Mouse (Mus musculus): ENCODE measurements around the gene Gm17535. TPM values are rescaled to one million over a fixed set of nuclear protein-coding genes. Genes with fewer than 3 reads are reported as not detected.
"Not testable (repeated sequence)": the region's sequence is repeated elsewhere in the genome, so short reads cannot be mapped to it uniquely, and the experiment has no call there.

Gene Gm17535
- total RNA-seq, 2 experiments from 2014 or later, result 0.79 TPM; not detected in 1

DNA sequence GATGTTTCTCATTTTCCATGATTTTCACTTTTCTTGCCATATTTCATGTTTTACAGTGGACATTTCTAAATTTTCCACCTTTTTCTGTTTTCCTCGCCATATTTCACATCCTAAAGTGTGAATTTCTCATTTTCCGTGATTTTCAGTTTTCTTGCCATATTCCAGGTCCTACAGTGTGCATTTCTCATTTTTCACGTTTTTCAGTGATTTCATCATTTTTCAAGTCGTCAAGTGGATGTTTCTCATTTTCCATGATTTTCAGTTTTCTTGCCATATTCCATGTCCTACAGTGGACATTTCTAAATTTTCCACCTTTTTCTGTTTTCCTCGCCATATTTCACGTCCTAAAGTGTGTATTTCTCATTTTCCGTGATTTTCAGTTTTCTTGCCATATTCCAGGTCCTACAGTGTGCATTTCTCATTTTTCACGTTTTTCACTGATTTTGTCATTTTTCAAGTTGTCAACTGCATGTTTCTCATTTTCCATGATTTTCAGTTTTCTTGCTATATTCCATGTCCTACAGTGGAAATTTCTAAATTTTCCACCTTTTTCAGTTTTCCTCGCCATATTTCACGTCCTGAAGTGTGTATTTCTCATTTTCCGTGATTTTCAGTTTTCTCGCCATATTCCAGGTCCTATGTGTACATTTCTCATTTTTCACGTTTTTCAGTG is 11.0 kb upstream of the Gm17535 start, which contains the start of gene Gm10718:
Gm10718 (plus strand) TSS at position 236 of the 673 bp plus-strand sequence.
- ATAC-seq (replicated peaks; ENCODE audit: low FRiP score, low TSS enrichment, poor library complexity, severe bottlenecking), result not testable (repeated sequence)

DNA sequence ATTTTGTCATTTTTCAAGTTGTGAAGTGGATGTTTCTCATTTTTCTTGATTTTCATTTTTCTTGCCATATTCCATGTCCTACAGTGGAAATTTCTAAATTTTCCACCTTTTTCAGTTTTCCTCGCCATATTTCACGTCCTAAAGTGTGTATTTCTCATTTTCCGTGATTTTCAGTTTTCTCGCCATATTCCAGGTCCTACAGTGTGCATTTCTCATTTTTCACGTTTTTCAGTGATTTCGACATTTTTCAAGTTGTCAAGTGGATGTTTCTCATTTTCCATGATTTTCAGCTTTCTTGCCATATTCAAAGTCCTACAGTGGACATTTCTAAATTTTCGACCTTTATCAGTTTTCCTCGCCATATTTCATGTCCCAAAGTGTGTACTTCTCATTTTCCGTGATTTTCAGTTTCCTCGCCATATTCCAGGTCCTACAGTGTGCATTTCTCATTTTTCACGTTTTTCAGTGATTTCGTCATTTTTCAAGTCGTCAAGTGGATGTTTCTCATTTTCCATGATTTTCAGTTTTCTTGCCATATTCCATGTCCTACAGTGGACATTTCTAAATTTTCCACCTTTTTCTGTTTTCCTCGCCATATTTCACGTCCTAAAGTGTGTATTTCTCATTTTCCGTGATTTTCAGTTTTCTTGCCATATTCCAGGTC is 10.3 kb upstream of the Gm17535 start:
- not testable (repeated sequence) for ATAC-seq (replicated peaks; ENCODE audit: low FRiP score, low TSS enrichment, poor library complexity, severe bottlenecking)

DNA sequence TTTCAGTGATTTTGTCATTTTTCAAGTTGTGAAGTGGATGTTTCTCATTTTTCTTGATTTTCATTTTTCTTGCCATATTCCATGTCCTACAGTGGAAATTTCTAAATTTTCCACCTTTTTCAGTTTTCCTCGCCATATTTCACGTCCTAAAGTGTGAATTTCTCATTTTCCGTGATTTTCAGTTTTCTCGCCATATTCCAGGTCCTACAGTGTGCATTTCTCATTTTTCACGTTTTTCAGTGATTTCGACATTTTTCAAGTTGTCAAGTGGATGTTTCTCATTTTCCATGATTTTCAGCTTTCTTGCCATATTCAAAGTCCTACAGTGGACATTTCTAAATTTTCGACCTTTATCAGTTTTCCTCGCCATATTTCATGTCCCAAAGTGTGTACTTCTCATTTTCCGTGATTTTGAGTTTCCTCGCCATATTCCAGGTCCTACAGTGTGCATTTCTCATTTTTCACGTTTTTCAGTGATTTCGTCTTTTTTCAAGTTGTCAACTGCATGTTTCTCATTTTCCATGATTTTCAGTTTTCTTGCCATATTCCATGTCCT is 9.4 kb upstream of the Gm17535 start, which contains the start of gene Gm10717:
Gm10717 (plus strand) TSS at position 506 of the 556 bp plus-strand sequence.
- not testable (repeated sequence) for ATAC-seq (replicated peaks; ENCODE audit: low FRiP score, low TSS enrichment, poor library complexity, severe bottlenecking)

DNA sequence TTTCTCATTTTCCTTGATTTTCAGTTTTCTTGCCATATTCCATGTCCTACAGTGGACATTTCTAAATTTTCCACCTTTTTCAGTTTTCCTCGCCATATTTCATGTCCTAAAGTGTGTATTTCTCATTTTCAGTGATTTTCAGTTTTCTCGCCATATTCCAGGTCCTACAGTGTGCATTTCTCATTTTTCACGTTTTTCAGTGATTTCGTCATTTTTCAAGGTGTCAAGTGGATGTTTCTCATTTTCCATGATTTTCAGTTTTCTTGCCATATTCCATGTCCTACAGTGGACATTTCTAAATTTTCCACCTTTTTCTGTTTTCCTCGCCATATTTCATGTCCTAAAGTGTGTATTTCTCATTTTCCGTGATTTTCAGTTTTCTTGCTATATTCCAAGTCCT is 8.7 kb upstream of the Gm17535 start:
- not testable (repeated sequence) for ATAC-seq (replicated peaks; ENCODE audit: low FRiP score, low TSS enrichment, poor library complexity, severe bottlenecking)

DNA sequence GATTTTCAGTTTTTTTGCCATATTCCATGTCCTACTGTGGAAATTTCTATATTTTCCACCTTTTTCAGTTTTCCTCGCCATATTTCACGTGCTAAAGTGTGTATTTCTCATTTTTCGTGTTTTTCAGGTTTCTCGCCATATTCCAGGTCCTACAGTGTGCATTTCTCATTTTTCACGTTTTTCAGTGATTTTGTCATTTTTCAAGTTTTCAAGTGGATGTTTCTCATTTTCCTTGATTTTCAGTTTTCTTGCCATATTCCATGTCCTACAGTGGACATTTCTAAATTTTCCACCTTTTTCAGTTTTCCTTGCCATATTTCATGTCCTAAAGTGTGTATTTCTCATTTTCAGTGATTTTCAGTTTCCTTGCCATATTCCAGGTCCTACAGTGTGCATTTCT is 8.3 kb upstream of the Gm17535 start:
- ATAC-seq (replicated peaks; ENCODE audit: low FRiP score, low TSS enrichment, poor library complexity, severe bottlenecking), result not testable (repeated sequence)

DNA sequence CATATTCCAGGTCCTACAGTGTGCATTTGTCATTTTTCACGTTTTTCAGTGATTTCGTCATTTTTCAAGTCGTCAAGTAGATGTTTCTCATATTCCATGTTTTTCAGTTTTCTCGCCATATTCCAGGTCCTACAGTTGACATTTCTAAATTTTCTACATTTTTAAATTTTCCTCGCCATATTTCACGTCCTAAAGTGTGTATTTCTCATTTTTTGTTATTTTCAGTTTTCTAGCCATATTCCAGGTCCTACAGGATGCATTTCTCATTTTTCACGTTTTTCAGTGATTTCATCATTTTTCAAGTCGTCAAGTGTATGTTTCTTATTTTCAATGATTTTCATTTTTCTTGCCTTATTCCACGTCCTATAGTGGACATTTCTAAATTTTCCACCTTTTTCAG is 7.7 kb upstream of the Gm17535 start:
- ATAC-seq (replicated peaks; ENCODE audit: low FRiP score, low TSS enrichment, poor library complexity, severe bottlenecking), result not testable (repeated sequence)

DNA sequence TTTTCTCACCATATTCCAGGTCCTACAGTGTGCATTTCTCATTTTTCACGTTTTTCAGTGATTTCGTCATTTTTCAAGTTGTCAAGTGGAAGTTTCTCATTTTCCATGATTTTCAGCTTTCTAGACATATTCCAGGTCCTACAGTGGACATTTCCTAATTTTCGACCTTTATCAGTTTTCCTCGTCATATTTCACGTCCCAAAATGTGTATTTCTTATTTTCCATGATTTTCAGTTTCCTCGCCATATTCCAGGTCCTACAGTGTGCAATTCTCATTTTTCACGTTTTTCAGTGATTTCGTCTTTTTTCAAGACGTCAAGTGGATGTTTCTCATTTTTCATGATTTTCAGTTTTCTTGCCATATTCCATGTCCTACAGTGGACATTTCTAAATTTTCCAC is 7.2 kb upstream of the Gm17535 start:
- 0 out of 2 replicates have a peak, but pooled peaks have one; percentile 15 for ATAC-seq (replicated peaks; ENCODE audit: low FRiP score, low TSS enrichment, poor library complexity, severe bottlenecking)

DNA sequence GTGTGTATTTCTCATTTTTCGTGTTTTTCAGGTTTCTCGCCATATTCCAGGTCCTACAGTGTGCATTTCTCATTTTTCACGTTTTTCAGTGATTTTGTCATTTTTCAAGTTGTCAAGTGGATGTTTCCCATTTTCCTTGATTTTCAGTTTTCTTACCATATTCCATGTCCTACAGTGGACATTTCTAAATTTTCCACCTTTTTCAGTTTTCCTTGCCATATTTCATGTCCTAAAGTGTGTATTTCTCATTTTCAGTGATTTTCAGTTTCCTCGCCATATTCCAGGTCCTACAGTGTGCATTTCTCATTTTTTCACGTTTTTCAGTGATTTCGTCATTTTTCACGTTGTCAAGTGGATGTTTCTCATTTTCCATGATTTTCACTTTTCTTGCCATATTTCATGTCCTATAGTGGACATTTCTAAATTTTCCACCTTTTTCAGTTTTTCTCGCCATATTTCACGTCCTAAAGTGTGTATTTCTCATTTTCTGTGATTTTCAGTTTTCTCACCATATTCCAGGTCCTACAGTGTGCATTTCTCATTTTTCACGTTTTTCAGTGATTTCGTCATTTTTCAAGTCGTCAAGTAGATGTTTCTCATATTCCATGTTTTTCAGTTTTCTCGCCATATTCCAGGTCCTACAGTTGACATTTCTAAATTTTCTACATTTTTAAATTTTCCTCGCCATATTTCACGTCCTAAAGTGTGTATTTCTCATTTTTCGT is 5.0 kb upstream of the Gm17535 start:
- not testable (repeated sequence) for ATAC-seq (replicated peaks; ENCODE audit: low FRiP score, low TSS enrichment, poor library complexity, severe bottlenecking)

DNA sequence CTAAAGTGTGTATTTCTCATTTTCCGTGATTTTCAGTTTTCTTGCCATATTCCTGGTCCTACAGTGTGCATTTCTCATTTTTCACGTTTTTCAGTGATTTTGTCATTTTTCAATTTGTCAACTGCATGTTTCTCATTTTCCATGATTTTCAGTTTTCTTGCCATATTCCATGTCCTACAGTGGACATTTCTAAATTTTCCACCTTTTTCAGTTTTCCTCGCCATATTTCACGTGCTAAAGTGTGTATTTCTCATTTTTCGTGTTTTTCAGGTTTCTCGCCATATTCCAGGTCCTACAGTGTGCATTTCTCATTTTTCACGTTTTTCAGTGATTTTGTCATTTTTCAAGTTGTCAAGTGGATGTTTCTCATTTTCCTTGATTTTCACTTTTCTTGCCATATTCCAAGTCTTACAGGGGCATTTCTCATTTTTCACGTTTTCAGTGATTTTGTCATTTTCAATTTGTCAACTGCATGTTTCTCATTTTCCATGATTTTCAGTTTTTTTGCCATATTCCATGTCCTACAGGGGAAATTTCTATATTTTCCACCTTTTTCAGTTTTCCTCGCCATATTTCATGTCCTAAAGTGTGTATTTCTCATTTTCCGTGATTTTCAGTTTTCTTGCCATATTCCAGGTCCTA is 3.6 kb upstream of the Gm17535 start:
- not testable (repeated sequence) for ATAC-seq (replicated peaks; ENCODE audit: low FRiP score, low TSS enrichment, poor library complexity, severe bottlenecking)

DNA sequence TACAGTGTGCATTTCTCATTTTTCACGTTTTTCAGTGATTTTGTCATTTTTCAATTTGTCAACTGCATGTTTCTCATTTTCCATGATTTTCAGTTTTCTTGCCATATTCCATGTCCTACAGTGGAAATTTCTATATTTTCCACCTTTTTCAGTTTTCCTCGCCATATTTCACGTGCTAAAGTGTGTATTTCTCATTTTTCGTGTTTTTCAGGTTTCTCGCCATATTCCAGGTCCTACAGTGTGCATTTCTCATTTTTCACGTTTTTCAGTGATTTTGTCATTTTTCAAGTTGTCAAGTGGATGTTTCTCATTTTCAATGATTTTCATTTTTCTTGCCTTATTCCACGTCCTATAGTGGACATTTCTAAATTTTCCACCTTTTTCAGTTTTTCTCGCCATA is 2.2 kb downstream of the Gm17535 start, which contains the start of gene Gm10715:
Gm10715 (plus strand) TSS at position 301 of the 400 bp plus-strand sequence.
- not testable (repeated sequence) for ATAC-seq (replicated peaks; ENCODE audit: low FRiP score, low TSS enrichment, poor library complexity, severe bottlenecking)

DNA sequence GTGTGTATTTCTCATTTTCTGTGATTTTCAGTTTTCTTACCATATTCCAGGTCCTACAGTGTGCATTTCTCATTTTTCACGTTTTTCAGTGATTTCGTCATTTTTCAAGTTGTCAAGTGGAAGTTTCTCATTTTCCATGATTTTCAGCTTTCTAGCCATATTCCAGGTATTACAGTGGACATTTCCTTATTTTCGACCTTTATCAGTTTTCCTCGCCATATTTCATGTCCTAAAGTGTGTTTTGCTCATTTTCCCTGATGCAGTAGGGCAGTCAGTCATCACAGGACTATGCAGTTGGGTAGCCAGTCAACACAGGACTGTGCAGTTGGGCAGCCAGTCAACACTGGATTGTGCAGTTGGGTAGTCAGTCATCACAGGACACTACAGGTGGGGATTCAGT is 3.8 kb downstream of the Gm17535 start:
- not testable (repeated sequence) for ATAC-seq (replicated peaks; ENCODE audit: low FRiP score, low TSS enrichment, poor library complexity, severe bottlenecking)

Other genes with a start within 250 kb of the Gm17535 start
- 0.42 TPM in 1 of 2 replicates, not detected in the other for gene Gm10722, start 33.7 kb upstream of the Gm17535 start, total RNA-seq (2014; fragmentation: Nextera tagmentation)
- not detected in 2 replicates for gene Gm10722, start 33.7 kb upstream of the Gm17535 start, total RNA-seq (2017)
- gene Gm11168, start 31.3 kb upstream of the Gm17535 start, total RNA-seq (2014; fragmentation: Nextera tagmentation), result 0.76 and 1.6 TPM in 2 replicates
- gene Gm11168, start 31.3 kb upstream of the Gm17535 start, total RNA-seq (2017), result not detected in 2 replicates
- gene Gm10721, start 21.5 kb upstream of the Gm17535 start, total RNA-seq (2014; fragmentation: Nextera tagmentation), result 0.77 and 2.1 TPM in 2 replicates
- not detected in 2 replicates for gene Gm10721, start 21.5 kb upstream of the Gm17535 start, total RNA-seq (2017)
- gene Gm10720, start 18.9 kb upstream of the Gm17535 start, total RNA-seq (2014; fragmentation: Nextera tagmentation), result not detected in 2 replicates
- 5.9 TPM in 1 of 2 replicates, not detected in the other for gene Gm10720, start 18.9 kb upstream of the Gm17535 start, total RNA-seq (2017)
- gene Gm10719, start 17.2 kb upstream of the Gm17535 start, total RNA-seq (2014; fragmentation: Nextera tagmentation), result 1.6 and 2.3 TPM in 2 replicates
- gene Gm10719, start 17.2 kb upstream of the Gm17535 start, total RNA-seq (2017), result not detected in 2 replicates
- gene Gm10718, start 11.1 kb upstream of the Gm17535 start, total RNA-seq (2014; fragmentation: Nextera tagmentation), result 2.8 TPM in 1 of 2 replicates, not detected in the other
- gene Gm10718, start 11.1 kb upstream of the Gm17535 start, total RNA-seq (2017), result not detected in 2 replicates
- gene Gm10717, start 9.2 kb upstream of the Gm17535 start, total RNA-seq (2014; fragmentation: Nextera tagmentation), result 2.3 TPM in 1 of 2 replicates, not detected in the other
- gene Gm10717, start 9.2 kb upstream of the Gm17535 start, total RNA-seq (2017), result 4.0 TPM in 1 of 2 replicates, not detected in the other
- gene Gm10715, start 2.3 kb downstream of the Gm17535 start, total RNA-seq (2014; fragmentation: Nextera tagmentation), result 0.39 TPM in 1 of 2 replicates, not detected in the other
- not detected in 2 replicates for gene Gm10715, start 2.3 kb downstream of the Gm17535 start, total RNA-seq (2017)